Mouse (Mus musculus): ENCODE measurements around the gene Diras2. TPM values are rescaled to one million over a fixed set of nuclear protein-coding genes. Genes with fewer than 3 reads are reported as not detected.
A peak's percentile ranks its signal among the peaks of the same experiment; 100 is the strongest.

Diras2 gene
- polyA plus RNA-seq, 1 experiment, result 22.4 TPM

DNA sequence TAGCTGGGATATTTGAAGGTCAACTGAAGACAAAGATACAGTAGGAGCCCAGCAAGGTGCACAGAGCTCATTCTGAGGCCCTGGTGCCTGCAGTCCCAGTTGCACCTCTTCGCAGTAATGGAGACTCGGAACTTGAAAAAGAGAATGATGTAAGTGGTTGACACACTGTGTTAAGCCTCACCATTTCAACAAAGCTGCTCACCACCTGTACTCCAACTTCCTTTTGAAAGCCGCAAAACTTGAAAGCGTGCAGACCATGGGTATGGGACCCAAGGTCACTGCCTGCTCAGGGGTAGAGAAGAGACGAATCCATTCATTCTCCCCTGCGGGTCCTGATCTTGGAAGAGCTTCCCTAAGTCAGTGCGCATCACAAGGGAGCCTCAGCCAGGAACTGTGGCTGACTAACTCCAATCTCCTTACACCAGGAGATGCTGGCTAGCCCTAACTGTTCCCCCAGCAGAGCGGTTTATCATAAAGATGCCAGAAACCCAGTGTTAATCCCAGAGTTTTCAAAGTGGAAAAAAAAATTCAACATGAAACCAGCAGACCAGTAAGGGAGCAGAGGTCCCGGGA lies 35.2 kb upstream of the Diras2 start:
- peaks cover 17% of the 10 kb centered on the region for H3K4me1 ChIP-seq (replicated peaks; ENCODE audit: control insufficient read depth, insufficient read depth, low read length)
- H3K4me3 ChIP-seq (ENCODE audit: control insufficient read depth, insufficient read depth, low read length), result no peak overlapping the region
- DNase-seq, result peak; percentile 25
- no peaks in the 10 kb centered on the region for H3K27me3 ChIP-seq (ENCODE audit: control insufficient read depth, insufficient read depth, low read length)
- no peaks in the 10 kb centered on the region for H3K36me3 ChIP-seq (ENCODE audit: control insufficient read depth, insufficient read depth, low read length)
- no peak for TF ChIP-seq CTCF (IDR thresholded peaks at IDR 0.05; ENCODE audit: borderline replicate concordance, control insufficient read depth, extremely low read depth, insufficient read depth, low read length, poor library complexity)
- no peak overlapping the region for H3K27ac ChIP-seq (ENCODE audit: control insufficient read depth, insufficient read depth, low read length)
- 29% methylated on average over 9 of the region's 9 CpGs for WGBS

DNA sequence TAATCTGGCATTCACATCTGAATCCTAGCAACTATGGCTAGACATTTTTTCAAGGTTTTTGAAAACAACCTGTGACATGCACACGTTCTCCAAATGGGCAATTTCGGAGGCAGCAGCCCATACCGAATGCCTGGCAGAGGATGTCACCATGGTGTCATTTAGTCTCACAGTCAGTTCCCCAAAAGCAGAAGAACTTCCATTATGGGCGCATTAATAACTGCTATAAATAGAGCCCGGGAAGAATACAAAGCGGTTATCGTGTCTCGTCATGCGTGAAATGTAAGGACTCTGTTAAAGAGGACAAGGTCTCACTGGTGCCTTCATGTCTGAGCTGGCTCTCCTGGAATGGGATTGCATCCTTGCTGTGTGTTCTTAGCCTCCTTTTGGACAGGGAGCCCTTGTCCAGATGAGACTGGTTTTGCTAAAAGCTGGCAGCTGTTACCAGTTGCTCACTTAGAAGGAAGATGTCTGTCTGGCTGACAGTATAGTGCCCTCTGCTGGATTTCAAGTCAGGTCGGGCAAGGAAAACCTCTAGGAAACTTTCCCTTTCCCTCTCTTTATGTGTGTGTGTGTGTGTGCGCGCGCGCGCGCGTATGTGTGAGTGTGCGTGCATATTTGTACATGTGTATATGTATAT lies 34.1 kb upstream of the Diras2 start:
- Histone ChIP-seq H3K27me3 (ENCODE audit: control insufficient read depth, insufficient read depth, low read length) (no peaks in the 10 kb centered on the region), H3K36me3 (ENCODE audit: control insufficient read depth, insufficient read depth, low read length) (no peaks in the 10 kb centered on the region), H3K27ac (ENCODE audit: control insufficient read depth, insufficient read depth, low read length) (no peak overlapping the region), H3K4me1 (replicated peaks; ENCODE audit: control insufficient read depth, insufficient read depth, low read length) (peaks cover 17% of the 10 kb centered on the region), H3K4me3 (ENCODE audit: control insufficient read depth, insufficient read depth, low read length) (no peak overlapping the region)
- 86% methylated on average over 18 of the region's 18 CpGs for WGBS
- TF ChIP-seq POLR2A (IDR thresholded peaks at IDR 0.05; ENCODE audit: control insufficient read depth, extremely low read depth, insufficient read depth, low read length, poor library complexity), result no peak
- peak; percentile 71; the same call in 1 of the 2 replicates for TF ChIP-seq CTCF (IDR thresholded peaks at IDR 0.05; ENCODE audit: borderline replicate concordance, control insufficient read depth, extremely low read depth, insufficient read depth, low read length, poor library complexity)
- no peak for DNase-seq

DNA sequence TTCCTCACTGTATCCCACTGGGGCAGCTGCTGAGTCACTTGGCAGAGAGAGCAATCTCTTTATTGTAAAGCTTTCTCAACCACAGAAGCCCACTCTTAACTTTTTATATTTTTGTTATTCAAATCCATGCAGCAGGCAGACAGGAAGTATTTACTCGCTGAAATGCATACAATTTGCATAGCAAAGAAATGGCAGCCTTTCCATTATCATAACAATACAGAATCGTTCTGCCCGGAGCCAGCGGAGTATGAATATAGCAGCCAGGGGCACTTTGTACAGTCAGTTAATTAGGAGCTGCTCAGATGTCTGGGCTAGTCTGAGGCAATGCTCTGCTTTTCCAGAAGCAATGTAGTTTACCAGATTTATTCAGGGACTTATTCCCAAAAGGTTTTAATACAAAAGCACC lies 31.1 kb upstream of the Diras2 start:
- H3K27ac ChIP-seq (ENCODE audit: control insufficient read depth, insufficient read depth, low read length), result no peak overlapping the region
- no peak for TF ChIP-seq POLR2A (IDR thresholded peaks at IDR 0.05; ENCODE audit: control insufficient read depth, extremely low read depth, insufficient read depth, low read length, poor library complexity)
- no peak for TF ChIP-seq CTCF (IDR thresholded peaks at IDR 0.05; ENCODE audit: borderline replicate concordance, control insufficient read depth, extremely low read depth, insufficient read depth, low read length, poor library complexity)
- H3K4me3 ChIP-seq (ENCODE audit: control insufficient read depth, insufficient read depth, low read length), result no peak overlapping the region
- H3K4me1 ChIP-seq (replicated peaks; ENCODE audit: control insufficient read depth, insufficient read depth, low read length), result peaks cover 16% of the 10 kb centered on the region
- no peaks in the 10 kb centered on the region for H3K27me3 ChIP-seq (ENCODE audit: control insufficient read depth, insufficient read depth, low read length)
- no peaks in the 10 kb centered on the region for H3K36me3 ChIP-seq (ENCODE audit: control insufficient read depth, insufficient read depth, low read length)
- 72% methylated on average over 4 of the region's 4 CpGs for WGBS
- DNase-seq, result no peak

DNA sequence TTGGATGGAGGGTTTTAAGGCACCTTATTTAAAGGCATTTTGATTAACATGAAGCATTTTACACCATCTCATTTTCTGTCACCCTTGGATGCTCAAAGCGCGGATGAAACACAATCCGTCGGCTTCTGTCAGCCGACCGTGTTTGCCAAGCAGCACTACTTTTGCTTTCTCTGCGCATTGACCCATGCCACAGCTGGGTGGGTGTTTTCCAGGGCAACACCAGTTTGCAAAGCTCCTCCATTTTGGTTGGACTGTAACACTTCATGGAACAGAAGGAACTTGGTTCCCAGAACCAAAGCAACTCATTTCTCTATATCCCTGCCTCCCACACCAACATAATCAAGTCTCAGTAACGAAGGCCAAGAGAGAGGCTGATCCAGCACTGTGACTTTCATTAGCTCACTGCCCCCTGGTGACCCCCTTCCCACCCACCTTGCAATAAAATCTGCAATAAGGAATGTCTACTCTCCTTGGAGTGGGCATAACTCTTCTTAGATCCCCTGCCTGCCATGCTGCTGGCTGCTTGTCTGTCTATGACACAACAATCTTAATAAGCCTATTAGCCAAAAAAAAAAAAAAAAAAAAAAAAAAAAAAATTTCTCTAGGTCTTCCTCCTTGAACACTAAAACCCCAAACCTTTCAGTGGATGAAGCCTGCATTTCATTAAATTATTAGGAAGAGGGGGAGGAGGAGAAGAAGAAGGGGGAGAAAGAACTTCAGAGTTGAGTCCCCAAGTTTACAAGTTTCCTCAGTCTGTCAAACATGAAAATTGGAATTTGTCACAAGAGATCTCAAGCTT lies 30.5 kb upstream of the Diras2 start:
- Histone ChIP-seq H3K27ac (ENCODE audit: control insufficient read depth, insufficient read depth, low read length) (no peak overlapping the region), H3K4me3 (ENCODE audit: control insufficient read depth, insufficient read depth, low read length) (no peak overlapping the region), H3K36me3 (ENCODE audit: control insufficient read depth, insufficient read depth, low read length) (no peaks in the 10 kb centered on the region), H3K4me1 (replicated peaks; ENCODE audit: control insufficient read depth, insufficient read depth, low read length) (peaks cover 11% of the 10 kb centered on the region), H3K27me3 (ENCODE audit: control insufficient read depth, insufficient read depth, low read length) (no peaks in the 10 kb centered on the region)
- 97% methylated on average over 8 of the region's 8 CpGs for WGBS
- no peak for DNase-seq
- TF ChIP-seq POLR2A (IDR thresholded peaks at IDR 0.05; ENCODE audit: control insufficient read depth, extremely low read depth, insufficient read depth, low read length, poor library complexity) (no peak), CTCF (IDR thresholded peaks at IDR 0.05; ENCODE audit: borderline replicate concordance, control insufficient read depth, extremely low read depth, insufficient read depth, low read length, poor library complexity) (no peak)

DNA sequence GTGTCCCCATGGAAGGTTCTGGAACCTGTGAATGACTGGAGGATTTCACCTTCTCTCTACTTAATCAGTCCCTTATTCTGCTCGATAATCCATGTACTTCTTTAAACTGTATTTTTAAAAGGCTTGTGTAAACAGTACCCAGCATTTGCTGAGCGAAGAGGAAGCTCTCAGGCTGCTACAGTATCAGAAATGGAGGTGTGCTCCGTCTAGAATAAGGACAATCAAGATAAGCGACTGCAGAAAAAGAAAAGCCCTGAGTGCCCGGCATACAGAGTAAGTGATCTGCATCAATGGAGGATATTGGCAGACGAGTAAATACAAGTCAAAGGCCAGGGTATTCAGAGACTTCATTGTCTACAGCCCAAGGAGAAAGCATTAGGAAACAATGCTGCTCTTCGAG lies 26.3 kb upstream of the Diras2 start:
- Histone ChIP-seq H3K4me1 (replicated peaks; ENCODE audit: control insufficient read depth, insufficient read depth, low read length) (no peaks in the 10 kb centered on the region), H3K27me3 (ENCODE audit: control insufficient read depth, insufficient read depth, low read length) (no peaks in the 10 kb centered on the region), H3K36me3 (ENCODE audit: control insufficient read depth, insufficient read depth, low read length) (no peaks in the 10 kb centered on the region), H3K4me3 (ENCODE audit: control insufficient read depth, insufficient read depth, low read length) (no peak overlapping the region), H3K27ac (ENCODE audit: control insufficient read depth, insufficient read depth, low read length) (no peak overlapping the region)
- no peak for TF ChIP-seq POLR2A (IDR thresholded peaks at IDR 0.05; ENCODE audit: control insufficient read depth, extremely low read depth, insufficient read depth, low read length, poor library complexity)
- TF ChIP-seq CTCF (IDR thresholded peaks at IDR 0.05; ENCODE audit: borderline replicate concordance, control insufficient read depth, extremely low read depth, insufficient read depth, low read length, poor library complexity), result no peak
- no peak for DNase-seq
- WGBS, result 88% methylated on average over 7 of the region's 7 CpGs

DNA sequence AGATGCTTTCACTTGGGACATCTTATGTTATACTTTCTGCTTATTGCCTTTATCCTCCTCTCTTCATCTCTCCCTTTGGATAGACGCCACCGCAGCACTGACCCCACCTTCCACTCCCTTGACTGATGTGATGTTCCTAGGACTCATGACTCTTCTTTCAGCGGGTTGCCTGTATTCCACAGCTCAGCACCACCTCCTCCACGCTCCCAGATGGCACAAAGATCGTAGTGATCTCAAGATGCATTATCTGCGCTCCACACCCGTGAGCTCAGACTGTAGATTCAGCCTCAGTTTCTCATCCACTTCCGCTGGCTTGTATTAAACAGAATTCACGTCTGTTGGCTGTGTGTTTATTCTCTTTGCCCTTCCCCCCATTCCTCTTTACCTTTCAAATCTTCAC lies 23.6 kb upstream of the Diras2 start:
- Histone ChIP-seq H3K36me3 (ENCODE audit: control insufficient read depth, insufficient read depth, low read length) (no peaks in the 10 kb centered on the region), H3K27ac (ENCODE audit: control insufficient read depth, insufficient read depth, low read length) (no peak overlapping the region), H3K4me3 (ENCODE audit: control insufficient read depth, insufficient read depth, low read length) (no peak overlapping the region), H3K27me3 (ENCODE audit: control insufficient read depth, insufficient read depth, low read length) (no peaks in the 10 kb centered on the region), H3K4me1 (replicated peaks; ENCODE audit: control insufficient read depth, insufficient read depth, low read length) (peaks cover 12% of the 10 kb centered on the region)
- no peak for DNase-seq
- 96% methylated on average over 9 of the region's 9 CpGs for WGBS
- TF ChIP-seq CTCF (IDR thresholded peaks at IDR 0.05; ENCODE audit: borderline replicate concordance, control insufficient read depth, extremely low read depth, insufficient read depth, low read length, poor library complexity) (no peak), POLR2A (IDR thresholded peaks at IDR 0.05; ENCODE audit: control insufficient read depth, extremely low read depth, insufficient read depth, low read length, poor library complexity) (no peak)

All from thymus, adult 2 months (tissue).